Mouse (Mus musculus): ENCODE results near the gene Htra2. TPM values are rescaled to one million over a fixed set of nuclear protein-coding genes. Genes with fewer than 3 reads are reported as not detected.
A peak's percentile ranks its signal among the peaks of the same experiment; 100 is the strongest.

Gene Htra2
- polyA plus RNA-seq, 2 experiments, result 54.3 to 80.9 TPM

DNA sequence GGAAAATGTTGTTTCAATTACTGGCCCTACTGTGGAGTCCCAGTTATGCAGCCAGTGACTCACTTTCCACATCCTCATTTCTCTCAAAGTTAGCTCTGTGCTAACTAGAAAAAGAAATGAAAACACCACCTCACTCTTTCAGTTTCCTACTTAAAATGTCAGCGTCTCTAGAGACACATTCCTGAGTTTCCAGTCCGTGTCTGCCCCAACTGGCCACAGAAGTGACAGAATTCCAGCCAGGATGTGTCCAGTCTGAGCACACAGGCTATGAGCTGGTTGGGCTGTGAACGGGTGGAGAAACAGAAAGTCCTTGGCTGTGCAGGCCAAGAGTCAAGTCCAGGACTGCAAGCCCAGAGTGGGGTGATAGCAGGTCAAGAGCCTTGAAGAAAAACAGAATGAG is 37.9 kb downstream of the Htra2 start:
- ATAC-seq (ENCODE audit: insufficient read depth), result no peak
- Histone ChIP-seq H3K4me1 (replicated peaks; ENCODE audit: control insufficient read depth in 2 of 2, insufficient read depth in 2 of 2, low read length in 1 of 2) (peaks cover 77 to 82% of the 10 kb centered on the region in 2 experiments), H3K9me3 (ENCODE audit: control insufficient read depth, low read length) (no peaks in the 10 kb centered on the region), H3K27ac (peak overlapping the region; percentile 43), H3K9ac (replicated peaks) (0 out of 2 replicates have a peak overlapping the region, but pooled peaks have one; percentile 10), H3K4me2 (ENCODE audit: low read depth) (no peak overlapping the region), H3K27me3 (ENCODE audit: control insufficient read depth, insufficient read depth, low read length) (no peaks in the 10 kb centered on the region), H3K36me3 (replicated peaks; ENCODE audit: control insufficient read depth, insufficient read depth, low read depth) (no peaks in the 10 kb centered on the region), H3K4me3 (ENCODE audit: insufficient read depth in 1 of 2, low read depth in 2 of 2, low read length in 2 of 2) (no peak overlapping the region)
- TF ChIP-seq CTCF (IDR thresholded peaks at IDR 0.05; ENCODE audit: low read depth) (no peak), EP300 (IDR thresholded peaks at IDR 0.05; ENCODE audit: low read depth) (no peak)
- 68% methylated on average over 3 of the region's 3 CpGs for WGBS (ENCODE audit: insufficient replicate concordance)
- no peak for DNase-seq (ENCODE audit: low read depth in 3 of 3, low spot score in 3 of 3)

DNA sequence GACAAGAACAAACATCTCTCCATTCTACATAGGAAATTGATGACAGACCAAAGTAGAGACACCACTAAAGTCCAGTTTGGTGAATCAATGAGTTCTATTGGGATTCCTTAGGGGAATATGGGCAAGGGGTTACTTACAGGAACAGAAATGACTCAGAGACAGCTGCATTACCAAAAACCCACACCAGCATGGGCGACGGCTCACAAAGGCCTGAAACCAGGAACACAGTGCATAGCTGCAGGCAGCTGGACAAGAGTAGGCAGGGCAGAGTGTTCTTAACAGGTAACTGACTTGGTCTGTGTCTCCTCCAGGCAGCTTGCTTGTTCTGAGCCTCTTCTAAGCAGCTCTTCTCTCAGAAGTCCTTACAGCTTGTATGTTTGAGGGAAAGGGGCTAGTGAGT is 39.3 kb downstream of the Htra2 start:
- Histone ChIP-seq H3K9me3 (ENCODE audit: control insufficient read depth, low read length) (no peaks in the 10 kb centered on the region), H3K27ac (peak overlapping the region; percentile 97), H3K4me3 (ENCODE audit: insufficient read depth in 1 of 2, low read depth in 2 of 2, low read length in 2 of 2) (peak overlapping the region; percentile 16 to 48), H3K36me3 (replicated peaks; ENCODE audit: control insufficient read depth, insufficient read depth, low read depth) (no peaks in the 10 kb centered on the region), H3K9ac (replicated peaks) (peak overlapping the region; percentile 65), H3K27me3 (ENCODE audit: control insufficient read depth, insufficient read depth, low read length) (no peaks in the 10 kb centered on the region), H3K4me2 (ENCODE audit: low read depth) (peak overlapping the region; percentile 72), H3K4me1 (replicated peaks; ENCODE audit: control insufficient read depth in 2 of 2, insufficient read depth in 2 of 2, low read length in 1 of 2) (peaks cover 76 to 81% of the 10 kb centered on the region in 2 experiments)
- TF ChIP-seq CTCF (IDR thresholded peaks at IDR 0.05; ENCODE audit: low read depth), result no peak
- 65% methylated on average over 2 of the region's 2 CpGs for WGBS (ENCODE audit: insufficient replicate concordance)
- ATAC-seq (ENCODE audit: insufficient read depth) (no peak), DNase-seq (ENCODE audit: low read depth in 3 of 3, low spot score in 3 of 3) (no peak)

DNA sequence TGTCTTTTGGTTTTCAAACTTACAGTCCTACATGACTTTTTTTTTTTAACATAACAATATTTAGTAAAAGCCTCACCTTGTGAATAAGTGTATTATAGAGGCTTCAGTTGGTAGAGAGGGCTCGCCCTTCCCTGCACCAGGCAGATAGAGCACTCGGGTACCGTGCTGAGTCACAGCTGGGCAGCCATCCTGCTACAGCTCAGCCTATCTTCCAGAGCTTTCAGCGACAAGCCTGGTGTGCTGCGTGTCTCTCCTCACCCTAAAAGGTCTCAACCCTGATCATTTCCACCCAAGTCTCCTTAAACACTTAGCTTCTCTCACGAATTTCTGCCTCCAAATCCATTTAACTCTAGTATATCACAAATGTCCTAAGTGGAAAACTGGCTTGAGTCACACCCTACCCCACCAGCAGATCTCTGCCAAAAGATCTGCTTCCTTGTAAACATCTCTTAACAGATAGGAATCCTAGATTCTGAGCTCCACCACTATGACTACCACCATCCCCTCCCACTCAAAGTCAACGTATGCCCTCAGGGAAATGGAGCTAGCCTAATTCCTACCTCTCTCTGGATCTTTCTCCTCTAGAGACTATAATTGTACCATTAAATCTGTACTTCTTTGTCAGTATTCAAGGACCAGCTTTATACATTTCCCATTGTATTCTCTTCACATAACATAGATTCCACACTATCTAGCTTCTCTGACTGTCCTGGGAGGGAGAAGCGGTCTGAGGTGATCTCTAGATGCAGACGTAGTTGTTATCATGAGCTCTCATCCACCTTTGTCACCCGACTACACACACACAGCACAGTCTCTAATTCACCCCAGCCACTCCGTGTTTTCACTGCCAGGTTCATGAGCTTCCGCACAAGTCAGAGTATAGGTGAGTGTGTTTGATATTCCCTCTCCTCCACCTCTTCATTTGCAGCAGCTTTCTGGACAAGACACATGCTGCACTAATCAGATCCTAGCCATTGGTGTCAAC is 40.3 kb downstream of the Htra2 start:
- Histone ChIP-seq H3K4me2 (ENCODE audit: low read depth) (peak overlapping the region; percentile 72), H3K9me3 (ENCODE audit: control insufficient read depth, low read length) (no peaks in the 10 kb centered on the region), H3K4me3 (ENCODE audit: insufficient read depth in 1 of 2, low read depth in 2 of 2, low read length in 2 of 2) (peak overlapping the region; percentile 48 to 49), H3K9ac (replicated peaks) (peak overlapping the region; percentile 65), H3K27ac (peak overlapping the region; percentile 97), H3K36me3 (replicated peaks; ENCODE audit: control insufficient read depth, insufficient read depth, low read depth) (no peaks in the 10 kb centered on the region), H3K4me1 (replicated peaks; ENCODE audit: control insufficient read depth in 2 of 2, insufficient read depth in 2 of 2, low read length in 1 of 2) (peaks cover 76 to 82% of the 10 kb centered on the region in 2 experiments), H3K27me3 (ENCODE audit: control insufficient read depth, insufficient read depth, low read length) (no peaks in the 10 kb centered on the region)
- DNase-seq (ENCODE audit: low read depth in 3 of 3, low spot score in 3 of 3) (peak; percentile 87 to 89 (median 89)), ATAC-seq (ENCODE audit: insufficient read depth) (peak; percentile 94)
- TF ChIP-seq EP300 (IDR thresholded peaks at IDR 0.05; ENCODE audit: low read depth), result peak; percentile 87
- TF ChIP-seq CTCF (IDR thresholded peaks at IDR 0.05; ENCODE audit: low read depth), result no peak
- 11% methylated on average over 12 of the region's 12 CpGs for WGBS (ENCODE audit: insufficient replicate concordance)

DNA sequence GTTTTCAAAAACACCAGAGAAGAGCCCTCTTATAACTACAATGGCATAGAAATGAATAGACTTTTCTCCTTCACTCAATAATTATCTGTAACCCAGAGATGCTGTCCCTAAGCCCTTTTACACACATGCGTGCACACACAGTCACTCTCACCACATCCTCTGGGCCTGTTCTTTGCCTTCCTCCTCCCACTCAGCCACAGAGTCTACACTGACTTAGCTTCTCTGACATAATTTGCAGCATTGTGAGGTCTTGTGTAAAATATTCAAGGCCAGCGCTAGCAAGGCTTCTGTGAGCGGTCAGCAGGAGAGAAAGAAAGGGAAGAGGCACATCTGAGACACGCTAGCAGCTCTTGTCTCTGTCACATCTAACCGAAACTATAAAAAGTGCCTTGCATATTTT is 41.6 kb downstream of the Htra2 start:
- ATAC-seq (ENCODE audit: insufficient read depth) (no peak), DNase-seq (ENCODE audit: low read depth in 3 of 3, low spot score in 3 of 3) (no peak)
- peak overlapping the region; percentile 72 for H3K4me2 ChIP-seq (ENCODE audit: low read depth)
- H3K4me3 ChIP-seq (ENCODE audit: insufficient read depth in 1 of 2, low read depth in 2 of 2, low read length in 2 of 2), result no peak overlapping the region
- no peaks in the 10 kb centered on the region for H3K9me3 ChIP-seq (ENCODE audit: control insufficient read depth, low read length)
- H3K27me3 ChIP-seq (ENCODE audit: control insufficient read depth, insufficient read depth, low read length), result no peaks in the 10 kb centered on the region
- H3K9ac ChIP-seq (replicated peaks), result peak overlapping the region; percentile 65
- H3K36me3 ChIP-seq (replicated peaks; ENCODE audit: control insufficient read depth, insufficient read depth, low read depth), result no peaks in the 10 kb centered on the region
- WGBS (ENCODE audit: insufficient replicate concordance), result 48% methylated on average over 5 of the region's 5 CpGs
- H3K27ac ChIP-seq, result peak overlapping the region; percentile 97
- peaks cover 70 to 80% of the 10 kb centered on the region in 2 experiments for H3K4me1 ChIP-seq (replicated peaks; ENCODE audit: control insufficient read depth in 2 of 2, insufficient read depth in 2 of 2, low read length in 1 of 2)
- TF ChIP-seq EP300 (IDR thresholded peaks at IDR 0.05; ENCODE audit: low read depth), result no peak
- TF ChIP-seq CTCF (IDR thresholded peaks at IDR 0.05; ENCODE audit: low read depth), result no peak

DNA sequence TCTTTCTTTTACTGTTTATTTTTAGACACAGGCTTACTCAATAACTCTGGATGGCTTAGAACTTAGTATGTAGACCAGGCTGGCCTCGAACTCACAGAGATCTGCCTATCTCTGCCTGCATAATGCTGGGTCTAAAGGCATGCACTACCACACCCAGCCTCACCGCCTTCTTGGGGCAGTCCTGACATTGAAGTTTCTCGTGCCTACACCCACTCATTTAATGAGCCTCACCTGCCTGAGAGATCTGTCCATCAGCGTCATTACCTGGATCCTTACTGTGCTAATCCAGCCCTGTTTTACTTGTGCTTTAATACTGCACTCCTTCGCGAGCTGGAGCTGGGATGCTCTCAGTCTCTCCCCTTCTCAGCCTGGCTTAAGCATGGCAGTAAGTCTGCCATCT is 43.3 kb downstream of the Htra2 start:
- ATAC-seq (ENCODE audit: insufficient read depth), result no peak
- Histone ChIP-seq H3K9me3 (ENCODE audit: control insufficient read depth, low read length) (no peaks in the 10 kb centered on the region), H3K27ac (peak overlapping the region; percentile 80)

More for the DNA sequence above, 43.3 kb downstream of the Htra2 start:
- Histone ChIP-seq H3K4me1 (replicated peaks; ENCODE audit: control insufficient read depth in 2 of 2, insufficient read depth in 2 of 2, low read length in 1 of 2) (peaks cover 62 to 68% of the 10 kb centered on the region in 2 experiments), H3K27me3 (ENCODE audit: control insufficient read depth, insufficient read depth, low read length) (no peaks in the 10 kb centered on the region), H3K9ac (replicated peaks) (no peak overlapping the region), H3K36me3 (replicated peaks; ENCODE audit: control insufficient read depth, insufficient read depth, low read depth) (no peaks in the 10 kb centered on the region), H3K4me2 (ENCODE audit: low read depth) (no peak overlapping the region), H3K4me3 (ENCODE audit: insufficient read depth in 1 of 2, low read depth in 2 of 2, low read length in 2 of 2) (no peak overlapping the region)
- TF ChIP-seq EP300 (IDR thresholded peaks at IDR 0.05; ENCODE audit: low read depth), result no peak
- TF ChIP-seq CTCF (IDR thresholded peaks at IDR 0.05; ENCODE audit: low read depth), result peak; percentile 55
- 58% methylated on average over 6 of the region's 6 CpGs for WGBS (ENCODE audit: insufficient replicate concordance)
- DNase-seq (ENCODE audit: low read depth in 3 of 3, low spot score in 3 of 3), result no peak
